Mouse (Mus musculus): ENCODE measurements around the gene Osbp2.

The Osbp2 gene

DNA sequence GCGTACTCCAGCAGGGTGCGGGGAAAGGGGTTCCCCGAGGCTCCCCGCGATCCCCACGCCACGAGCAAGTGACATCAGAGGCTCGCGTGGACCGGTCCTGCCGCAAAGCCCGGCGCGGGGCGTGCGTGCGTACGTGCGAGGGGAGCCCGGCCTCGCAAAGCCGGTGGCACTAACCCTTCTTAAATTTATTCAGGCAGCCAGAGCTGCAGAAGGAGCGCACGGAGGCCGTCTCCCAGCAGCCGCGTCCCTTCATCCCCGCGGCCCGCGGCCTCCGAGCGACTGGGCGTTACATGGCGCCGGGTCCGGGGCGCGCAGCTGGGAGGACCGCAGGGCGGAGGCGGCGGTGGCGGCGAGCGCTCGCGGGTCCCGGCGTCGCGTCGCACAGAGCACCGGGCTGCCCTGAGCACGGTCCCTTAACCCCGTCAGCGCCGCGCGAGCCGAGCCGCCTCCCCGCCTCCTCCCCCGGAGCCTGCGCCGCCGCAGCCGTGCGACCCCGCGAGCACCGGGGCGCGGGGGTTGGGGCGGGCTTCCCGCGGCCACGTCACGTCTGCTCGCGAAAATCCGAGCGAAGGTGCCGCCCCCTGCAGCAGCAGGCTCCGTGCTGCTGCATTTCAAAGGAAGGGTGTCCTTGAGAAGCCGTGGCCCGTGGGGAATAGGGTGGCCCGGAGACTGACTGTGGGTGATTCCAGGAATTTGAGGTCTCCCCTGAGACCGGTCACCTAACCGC, 101.8 kb downstream of the Osbp2 start:
- peak in 1 of 2 experiments; percentile 30 for DNase-seq (ENCODE audit: low spot score in 2 of 2)

DNA sequence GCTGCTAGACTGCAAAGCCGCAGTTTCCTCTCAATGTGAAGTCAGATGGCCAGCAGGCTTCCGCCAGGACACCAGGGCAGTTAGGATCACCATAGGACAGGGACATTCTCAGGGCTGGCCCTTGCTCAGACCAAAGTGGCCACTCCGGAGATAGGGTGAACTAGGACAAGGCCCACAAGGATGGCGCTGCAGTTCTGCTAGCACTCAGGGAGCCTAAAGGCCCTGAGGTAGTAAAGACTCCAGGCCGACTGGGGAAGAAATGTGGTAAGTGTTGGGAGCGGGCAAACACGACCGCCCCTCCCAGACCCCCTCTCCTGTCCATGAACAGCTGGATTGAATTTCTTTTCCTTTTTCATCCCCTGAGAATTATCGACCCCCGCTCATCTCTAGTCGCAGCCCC, 102.4 kb downstream of the Osbp2 start:
- DNase-seq (ENCODE audit: low spot score in 2 of 2): no peak

DNA sequence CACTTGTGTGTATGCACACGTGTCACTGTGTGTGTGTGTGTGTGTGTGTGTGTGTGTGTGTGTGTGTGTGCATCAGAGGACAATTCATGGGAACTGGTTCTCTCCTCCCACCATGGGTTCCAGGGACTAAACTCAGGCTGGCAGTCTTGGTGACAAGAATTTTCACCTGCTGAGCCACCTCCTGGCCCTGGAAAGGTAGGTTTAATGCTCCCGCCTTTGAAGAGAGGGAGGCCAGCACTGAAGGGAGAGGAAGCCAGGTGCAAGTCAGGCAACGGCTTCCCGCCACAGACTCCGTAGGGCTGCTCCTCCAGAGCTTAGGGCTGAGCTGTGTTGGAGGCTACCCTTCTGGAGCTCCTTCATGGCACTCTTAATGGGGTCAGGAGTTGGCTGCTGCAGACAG, 104.3 kb downstream of the Osbp2 start:
- no peak for DNase-seq (ENCODE audit: low spot score in 2 of 2)

DNA sequence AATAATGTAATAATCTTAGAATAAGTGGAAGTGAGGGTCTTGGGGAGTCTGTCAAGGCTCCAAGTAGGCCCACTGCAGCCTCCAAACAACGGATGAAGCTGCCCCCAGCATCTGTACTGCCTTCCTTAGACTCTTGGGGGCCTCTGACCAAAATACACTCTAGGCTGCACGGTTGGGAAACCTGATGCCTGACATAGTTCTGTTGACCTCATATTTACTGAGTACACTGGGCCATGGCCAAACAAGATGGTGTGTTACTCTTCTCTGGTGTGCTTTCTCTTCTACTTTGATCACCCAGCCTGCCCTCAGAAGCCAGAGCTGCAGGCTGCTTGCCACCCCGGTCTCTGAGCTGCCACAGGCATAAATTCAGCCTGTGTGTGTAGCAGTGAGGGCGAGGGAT, 108.4 kb downstream of the Osbp2 start:
- DNase-seq (ENCODE audit: low spot score in 2 of 2): no peak

DNA sequence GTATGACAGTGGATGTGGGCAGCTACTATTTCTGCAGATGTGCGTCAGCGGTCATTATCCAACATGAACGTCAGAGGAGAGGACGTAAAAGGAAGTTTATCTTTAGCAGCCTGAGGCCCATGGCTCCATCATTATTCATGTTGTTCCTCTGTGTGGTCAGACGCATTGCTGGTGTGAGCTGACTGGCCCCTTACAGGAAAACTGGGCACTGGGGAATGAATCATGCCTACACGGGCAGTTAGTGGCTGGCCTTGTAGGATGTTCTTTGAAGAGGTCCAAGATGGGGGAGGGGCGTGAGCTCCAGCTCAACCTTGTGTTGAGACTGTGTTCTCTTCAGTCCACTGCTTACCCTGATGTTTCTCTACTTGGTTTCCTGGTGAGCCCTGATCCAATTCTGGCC, 109.0 kb downstream of the Osbp2 start:
- no peak for DNase-seq (ENCODE audit: low spot score in 2 of 2)

DNA sequence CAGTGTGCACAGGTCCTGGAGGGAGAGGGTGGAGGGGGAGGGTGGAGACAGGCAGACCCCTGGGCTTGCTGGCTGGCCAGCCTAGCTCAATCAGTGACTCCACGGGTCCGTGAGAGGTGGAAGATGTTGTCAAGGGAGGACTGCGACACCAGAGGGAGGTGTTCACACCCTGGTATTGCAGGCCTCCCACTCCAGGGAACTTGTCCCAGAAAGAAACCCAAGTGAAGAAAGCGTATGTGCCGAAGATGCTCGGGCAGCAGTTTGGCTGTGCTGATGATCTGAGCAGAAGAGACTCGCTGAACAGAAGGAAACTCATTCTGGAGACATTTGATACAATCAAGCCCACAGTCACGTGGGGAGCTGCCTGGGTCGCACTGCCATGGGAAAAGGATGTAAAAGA, 109.8 kb downstream of the Osbp2 start:
- no peak for DNase-seq (ENCODE audit: low spot score in 2 of 2)

DNA sequence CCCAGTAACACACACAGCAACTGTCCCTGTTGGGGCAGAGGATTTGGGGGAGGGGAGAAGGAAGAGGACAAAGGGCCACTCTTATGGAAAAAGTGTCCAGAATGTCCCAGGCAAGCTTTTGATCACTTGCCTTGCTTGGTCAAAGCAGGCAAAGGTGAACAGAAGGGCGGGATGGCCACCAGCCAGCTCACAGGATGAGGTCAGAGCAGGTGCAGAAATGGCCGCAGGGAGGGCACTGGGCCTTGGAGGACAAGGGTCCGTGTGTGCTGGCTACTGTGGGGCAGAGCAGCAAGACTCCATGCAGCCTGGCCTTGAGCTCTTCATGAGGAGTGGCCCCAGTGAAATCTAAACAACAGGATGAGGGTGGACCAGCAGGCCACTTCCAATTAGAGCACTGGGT, 110.9 kb downstream of the Osbp2 start:
- peak in 1 of 2 experiments; percentile 41 for DNase-seq (ENCODE audit: low spot score in 2 of 2)

DNA sequence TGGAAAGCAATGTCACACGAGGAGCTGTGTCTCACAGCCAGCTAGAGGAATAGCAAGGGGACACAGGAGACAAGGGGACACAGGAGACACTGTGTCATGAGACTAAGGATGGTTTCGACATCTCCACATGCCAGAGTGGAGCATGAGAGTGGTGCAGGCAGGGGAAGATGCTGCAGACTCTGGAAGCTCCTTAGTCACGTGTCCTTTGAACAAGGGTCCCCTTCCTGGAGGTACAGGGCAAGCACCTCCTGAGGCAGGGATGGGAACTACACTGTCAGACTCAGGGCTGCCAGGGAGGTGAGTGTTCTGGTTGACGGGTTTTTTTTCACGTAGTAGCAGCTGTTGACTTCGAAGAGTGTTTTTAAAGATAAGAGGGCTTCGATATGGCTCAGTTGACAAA, 113.9 kb downstream of the Osbp2 start:
- DNase-seq (ENCODE audit: low spot score in 2 of 2): no peak

DNA sequence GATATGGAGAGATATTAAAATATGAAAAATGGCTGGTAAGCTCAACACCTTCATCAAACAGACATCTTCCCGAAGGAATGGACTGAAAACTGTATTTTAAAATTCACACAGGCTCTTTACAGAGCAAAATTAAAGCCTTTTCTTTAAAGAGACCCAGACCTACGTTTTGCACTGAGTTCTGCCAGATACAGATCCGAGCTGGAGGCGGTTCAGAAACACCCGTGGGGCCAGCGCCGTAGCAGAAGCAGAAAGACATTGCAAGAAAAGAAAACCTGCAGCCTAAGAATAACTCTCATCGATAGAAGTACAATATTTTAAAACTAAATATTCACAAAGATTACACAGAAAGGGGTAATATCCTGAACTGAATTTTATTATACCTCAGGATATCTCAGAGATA, 121.3 kb downstream of the Osbp2 start:
- no peak for DNase-seq (ENCODE audit: low spot score in 2 of 2)

DNA sequence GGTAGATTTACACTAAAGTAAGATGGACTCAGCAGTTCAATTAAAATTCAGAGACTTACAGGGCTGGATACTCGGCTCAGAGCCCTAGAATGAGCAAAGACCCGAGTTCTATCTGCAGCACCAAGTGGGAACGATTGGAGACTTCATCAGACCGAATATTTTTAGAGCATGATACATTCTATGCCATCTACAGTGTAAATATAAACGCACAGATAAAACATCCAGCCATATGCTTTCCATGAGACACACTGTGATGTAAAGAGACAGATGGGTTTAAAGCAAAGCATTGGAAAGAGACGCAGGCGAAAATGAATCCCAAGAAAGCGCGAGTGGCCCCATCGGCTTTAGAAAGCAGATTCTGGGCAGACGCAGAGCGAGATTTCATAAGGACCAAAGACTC, 122.5 kb downstream of the Osbp2 start:
- DNase-seq (ENCODE audit: low spot score in 2 of 2): no peak

DNA sequence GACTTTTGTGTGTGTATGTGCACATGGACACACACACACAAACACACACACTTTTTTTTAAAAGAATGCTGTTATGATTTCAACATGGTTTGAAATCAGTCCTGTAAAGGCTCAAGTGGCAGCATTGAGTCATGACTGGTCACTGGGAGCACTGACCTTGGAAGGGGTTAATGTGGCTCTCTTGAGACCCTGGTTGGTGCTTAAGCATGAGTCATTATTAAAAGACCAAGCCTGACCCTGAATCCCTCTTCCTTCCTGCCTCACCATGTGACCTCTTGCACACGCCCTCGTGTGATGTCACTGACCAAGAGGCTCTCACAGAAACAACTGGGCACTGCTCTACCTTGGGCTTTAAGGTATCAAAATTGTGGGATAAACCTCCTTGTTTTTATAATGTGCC, 124.9 kb downstream of the Osbp2 start:
- no peak for DNase-seq (ENCODE audit: low spot score in 2 of 2)

DNA sequence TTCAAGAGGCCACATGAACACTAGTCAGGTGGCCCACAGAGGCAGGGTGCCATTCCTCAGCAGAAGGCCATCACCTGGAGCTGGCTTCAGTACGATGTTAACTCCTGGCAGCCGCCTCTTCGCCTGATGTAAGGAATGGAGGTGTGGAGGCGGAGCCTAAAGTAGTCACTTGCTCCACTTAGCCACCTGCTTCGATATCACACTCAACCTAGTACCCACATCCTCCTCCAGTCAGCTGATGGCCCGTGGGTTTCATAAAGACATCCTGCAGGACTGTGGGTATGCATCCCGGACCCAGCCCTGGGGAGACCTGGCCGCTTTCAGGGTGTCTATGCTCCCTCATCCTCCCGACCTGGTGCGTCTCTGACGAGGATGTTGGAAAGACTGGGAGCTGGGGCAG, 128.0 kb downstream of the Osbp2 start:
- DNase-seq (ENCODE audit: low spot score in 2 of 2): no peak

DNA sequence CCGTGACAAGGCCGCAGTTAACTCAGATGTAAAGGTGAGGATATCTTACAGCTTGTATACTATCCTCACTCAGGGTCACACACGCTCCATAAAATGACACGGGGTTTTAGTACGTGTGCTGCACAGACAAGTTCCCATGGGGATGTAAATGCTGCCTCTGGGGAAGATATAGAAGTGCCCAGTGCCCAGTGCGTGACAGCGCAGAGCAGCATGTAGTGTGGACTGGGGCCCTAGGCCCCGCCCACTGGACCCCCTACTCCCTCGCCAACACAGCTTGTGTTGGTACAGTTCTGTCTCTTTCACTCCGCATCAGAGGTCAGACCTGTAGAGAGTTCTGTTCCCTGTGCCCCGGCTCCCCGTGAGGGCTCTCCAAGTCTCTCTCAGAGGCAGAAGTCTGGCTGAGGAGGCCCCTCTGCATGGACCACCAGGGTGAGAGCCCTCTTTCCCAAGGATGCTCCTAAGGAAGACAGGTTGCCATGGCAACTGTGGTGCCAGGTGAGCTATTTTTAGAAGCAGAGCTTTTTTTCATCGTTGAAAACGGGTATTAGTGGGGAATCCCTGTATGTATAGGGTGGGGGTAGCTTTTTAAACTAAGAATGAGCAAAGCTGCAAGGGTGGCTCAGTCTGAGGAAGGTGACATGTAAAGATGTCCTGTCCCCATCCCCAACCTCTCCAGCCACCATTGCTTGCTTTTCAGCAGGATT, 129.6 kb downstream of the Osbp2 start:
- DNase-seq (ENCODE audit: low spot score in 2 of 2): no peak

DNA sequence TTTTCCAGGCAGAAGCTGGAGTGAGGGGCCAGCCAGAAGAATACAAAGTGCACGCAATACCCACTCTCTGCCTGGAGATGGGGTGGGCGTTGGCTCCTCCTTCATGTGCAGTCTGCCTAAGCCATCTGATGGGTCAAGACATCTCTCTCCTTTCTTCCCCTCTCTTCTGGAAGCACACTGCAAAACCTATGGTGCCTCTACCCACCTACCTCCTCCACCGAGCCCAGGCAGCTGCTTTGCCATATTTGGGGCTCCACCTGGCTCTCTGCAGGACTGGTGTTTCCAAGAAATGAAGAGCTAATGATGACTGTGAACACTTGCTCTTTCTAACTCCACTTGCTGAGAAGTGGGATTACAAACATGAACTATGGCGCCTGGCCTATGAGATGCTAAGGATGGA, 132.2 kb downstream of the Osbp2 start:
- no peak for DNase-seq (ENCODE audit: low spot score in 2 of 2)

DNA sequence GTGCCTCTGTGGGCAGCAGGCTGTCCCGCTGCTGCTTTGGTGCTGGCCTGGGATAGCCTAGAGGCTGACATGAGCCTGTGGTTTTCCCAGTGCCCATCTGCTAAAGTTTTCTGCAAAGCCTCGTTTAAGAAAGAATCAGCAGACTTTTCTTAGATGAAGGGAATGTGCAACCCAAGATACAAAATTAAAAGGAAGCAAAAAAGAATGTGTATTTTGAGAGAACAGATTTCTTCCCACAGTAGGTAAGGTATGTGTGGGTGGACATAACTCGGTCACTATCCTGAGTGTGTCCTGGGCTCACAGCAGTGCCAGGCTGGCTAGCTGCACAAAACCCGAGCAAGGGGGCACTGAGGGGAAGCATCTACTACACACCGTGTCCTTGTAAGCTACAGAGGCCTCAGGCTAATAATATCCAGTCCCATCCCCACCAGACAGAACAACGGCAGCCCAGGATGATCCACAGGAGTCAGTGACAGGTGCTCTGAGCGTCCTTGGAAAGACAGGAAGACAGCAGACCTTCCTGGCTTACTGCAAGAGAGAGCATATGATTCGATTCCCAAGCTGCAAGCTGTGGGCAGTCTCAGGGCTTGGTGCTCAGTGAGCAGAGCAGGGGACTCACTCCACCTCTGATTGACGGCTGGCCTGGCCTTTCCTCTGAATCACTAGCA, 136.1 kb downstream of the Osbp2 start:
- no peak for DNase-seq (ENCODE audit: low spot score in 2 of 2)

DNA sequence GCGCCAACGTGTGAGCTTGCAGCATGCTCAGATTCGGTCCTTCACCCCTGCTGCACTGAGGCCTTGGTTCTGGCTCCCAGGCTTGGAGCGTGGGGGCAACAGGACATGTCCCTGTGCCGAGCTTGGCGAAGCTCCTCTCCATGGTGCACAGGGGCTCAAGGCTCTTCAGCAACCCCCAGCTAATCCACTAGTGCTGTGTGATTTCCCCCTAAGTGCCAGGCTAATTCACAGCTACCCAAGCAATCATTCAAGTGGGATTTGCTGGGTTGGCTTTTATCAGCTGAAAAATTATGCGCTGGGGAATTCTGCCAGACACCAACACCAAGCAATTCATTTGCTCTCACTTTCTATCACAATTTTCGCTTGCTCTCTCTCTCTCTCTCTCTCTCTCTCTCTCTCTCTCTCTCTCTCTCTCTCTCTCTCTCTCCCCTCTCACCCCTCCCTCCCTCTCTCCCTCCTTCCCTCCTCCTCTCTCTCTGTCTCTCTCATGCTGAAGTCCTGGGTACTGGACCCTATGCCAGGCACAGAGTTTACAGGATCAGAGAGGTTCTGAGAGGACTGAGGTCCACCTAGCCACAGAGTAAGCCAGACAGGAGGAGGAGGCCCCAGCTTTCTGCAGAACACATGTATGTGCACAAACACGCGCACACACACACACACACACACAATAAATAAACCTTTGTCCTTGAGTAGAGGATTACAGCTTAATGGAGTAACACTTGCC, 138.2 kb downstream of the Osbp2 start:
- DNase-seq (ENCODE audit: low spot score in 2 of 2): no peak

DNA sequence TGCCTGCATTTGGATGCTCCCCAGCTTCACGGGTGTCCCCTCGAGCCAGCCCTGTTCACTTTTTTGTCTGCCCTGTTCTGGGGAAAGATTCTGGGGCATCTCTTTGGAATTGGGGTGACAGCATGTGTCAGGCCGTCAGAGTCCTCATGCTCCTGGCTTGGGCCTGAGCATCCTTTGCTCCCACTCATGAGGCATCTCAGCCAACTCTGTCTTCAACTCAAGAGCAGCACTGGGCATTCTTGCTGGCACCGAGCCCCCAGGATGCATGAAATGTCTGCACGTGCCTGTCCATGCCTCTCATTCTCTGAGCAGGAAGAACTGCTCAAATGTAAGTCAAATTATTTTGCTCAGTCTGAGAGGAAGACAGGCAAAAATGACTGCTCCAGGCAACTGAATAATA, 139.0 kb downstream of the Osbp2 start:
- no peak for DNase-seq (ENCODE audit: low spot score in 2 of 2)

DNA sequence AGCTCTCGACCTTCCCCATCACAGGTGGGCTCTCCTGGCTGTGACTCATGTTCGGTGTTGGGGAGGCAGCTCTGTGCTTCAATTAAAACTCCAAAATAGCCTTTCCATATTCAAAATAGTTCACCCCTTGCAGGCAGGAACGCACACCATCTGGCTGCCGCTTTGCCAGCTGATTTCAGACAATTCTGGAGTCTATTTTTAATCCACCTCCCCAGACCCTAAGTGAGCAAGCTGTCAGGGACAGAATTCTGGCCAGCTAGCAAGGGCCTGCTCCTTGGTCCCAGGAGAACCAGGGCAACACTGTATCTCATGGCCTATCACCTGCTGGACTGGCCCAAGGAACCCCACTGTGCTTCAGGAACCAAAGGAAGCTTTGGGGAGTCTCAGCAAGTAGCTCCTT, 139.8 kb downstream of the Osbp2 start:
- no peak for DNase-seq (ENCODE audit: low spot score in 2 of 2)

DNA sequence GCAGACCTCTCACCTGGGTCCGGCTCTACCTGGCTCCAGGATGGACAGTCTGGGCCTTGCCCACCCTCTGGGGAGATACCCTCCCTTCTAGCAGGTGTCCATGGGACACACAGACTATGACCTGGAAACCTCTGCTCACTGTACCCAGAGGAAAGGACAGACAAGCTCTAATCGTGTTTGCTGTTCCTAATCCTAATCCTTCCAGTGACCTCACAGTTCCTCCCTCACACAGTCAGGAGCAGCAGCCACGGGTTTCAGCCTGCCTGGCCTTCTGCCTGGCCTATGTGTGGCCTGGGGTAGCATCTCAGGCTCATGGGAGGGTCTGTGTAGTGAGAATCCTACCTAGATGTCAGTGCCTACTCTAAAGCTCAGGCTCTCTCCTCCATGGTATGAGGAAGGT, 140.8 kb downstream of the Osbp2 start:
- no peak for DNase-seq (ENCODE audit: low spot score in 2 of 2)

DNA sequence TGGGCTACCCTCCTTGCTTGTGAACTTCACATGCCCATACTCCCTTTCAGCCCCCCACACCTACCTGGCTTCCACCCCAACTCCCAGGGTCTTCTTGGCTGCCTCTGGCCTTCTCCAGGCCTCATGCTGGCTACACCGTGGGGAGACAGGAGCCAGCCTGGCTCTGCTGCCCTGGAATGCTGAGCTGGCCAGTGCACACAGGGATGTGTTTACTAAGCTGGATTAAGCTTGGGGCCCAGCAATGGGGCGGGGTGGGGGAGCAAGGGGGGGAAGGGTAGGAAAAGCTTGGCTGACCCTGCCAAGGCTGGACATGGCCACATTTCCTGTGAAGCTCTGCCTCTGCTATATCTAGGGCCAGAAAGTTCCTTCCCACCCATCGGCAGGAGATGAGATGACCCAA, 141.7 kb downstream of the Osbp2 start:
- no peak for DNase-seq (ENCODE audit: low spot score in 2 of 2)

DNA sequence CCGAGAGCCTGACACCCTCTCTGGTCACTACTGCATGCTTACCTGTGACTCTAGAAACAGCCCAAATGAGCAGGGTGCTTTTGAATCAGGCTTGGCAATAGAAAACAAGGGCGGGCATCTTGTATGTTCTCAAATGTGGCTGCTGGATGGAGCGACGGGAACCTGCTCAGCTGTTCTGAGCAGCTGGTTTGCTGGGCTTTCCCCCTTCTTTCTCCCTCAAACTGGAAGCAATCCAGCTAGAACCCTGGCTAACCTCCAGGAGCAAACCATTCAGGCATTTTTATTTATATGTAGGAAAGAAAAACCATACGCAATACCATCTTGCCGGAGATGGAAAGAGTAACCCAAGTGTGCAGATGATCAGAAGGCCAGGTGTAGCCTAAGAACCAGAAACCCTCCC, 147.0 kb downstream of the Osbp2 start:
- DNase-seq (ENCODE audit: low spot score in 2 of 2): peak in 1 of 2 experiments; percentile 45

DNA sequence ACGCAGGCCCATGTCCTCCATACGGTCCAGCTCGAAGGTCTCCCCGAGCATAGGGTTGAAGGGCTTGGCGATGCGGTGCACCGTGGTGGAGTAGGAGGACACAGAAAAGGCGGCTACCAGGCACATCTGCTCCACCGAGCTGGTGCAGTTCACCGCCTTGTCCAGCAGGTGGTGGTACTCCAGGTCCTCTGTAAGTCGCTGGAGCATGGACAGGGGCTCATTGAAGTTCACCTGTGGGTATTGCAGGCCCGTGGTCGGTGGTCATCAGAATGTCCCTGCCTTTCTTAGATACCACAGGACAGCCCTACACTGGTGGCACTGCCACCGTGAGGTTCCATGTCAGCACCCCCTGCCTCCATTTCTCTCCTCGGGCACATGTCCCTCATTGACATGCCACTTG, 149.2 kb downstream of the Osbp2 start:
- peak in 1 of 2 experiments; percentile 73 for DNase-seq (ENCODE audit: low spot score in 2 of 2)
